Mouse (Mus musculus) mesoderm, embryonic 11.5 days (tissue): ENCODE measurements around the gene Smarcb1.

Experiments used
- DNase-seq: peaks from one replicate; pipeline ENCODE4 v3.0.0-alpha.2; 2012; ENCODE audit warnings: low read depth, low spot score

Smarcb1 gene

DNA sequence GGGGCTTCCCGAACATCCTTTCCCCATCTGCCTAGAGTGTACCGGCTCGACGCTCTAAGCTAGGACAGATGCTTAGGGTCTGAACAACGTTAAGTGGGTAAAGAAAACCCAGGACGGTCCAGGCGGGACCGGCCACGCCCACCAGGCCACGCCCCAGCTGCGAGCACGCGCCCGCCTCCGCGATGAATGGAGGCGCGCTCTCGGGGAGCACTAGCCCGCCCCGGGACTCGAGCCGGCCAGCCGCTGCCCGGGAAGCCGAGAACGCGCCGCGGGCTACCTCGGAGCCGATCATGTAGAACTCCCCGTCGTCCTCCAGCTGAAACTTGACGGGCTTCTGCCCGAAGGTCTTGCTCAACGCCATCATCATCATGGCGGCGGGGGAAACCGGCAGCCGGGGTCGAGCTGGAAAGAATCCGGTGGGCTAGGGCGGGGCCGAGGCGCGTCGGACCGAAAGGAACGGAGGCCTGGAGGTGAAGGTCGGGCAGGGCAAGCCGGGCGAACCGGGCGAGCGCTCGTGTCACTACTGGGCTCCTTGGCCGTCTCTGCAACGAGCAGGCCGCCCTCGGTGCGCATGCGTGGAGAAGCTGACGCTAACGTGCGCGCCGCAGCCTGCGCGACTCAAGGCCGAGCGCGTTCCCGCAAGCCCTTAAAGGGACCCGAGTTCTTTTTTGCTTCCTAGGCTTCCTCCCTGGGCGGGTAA is at the start of gene Smarcb1:
Gene Smarcb1, minus strand, starts transcription at position 592 of the 700 bp plus-strand sequence.
- peak; percentile 95 for DNase-seq

- no peak for DNase-seq
Measured at GRCm38 (mm10) chr10:75954381-75954811, 33.0 kb upstream of the Smarcb1 start, which contains the start of gene Gm5134. Gm5134 (plus strand) TSS chr10:75954514.

DNA sequence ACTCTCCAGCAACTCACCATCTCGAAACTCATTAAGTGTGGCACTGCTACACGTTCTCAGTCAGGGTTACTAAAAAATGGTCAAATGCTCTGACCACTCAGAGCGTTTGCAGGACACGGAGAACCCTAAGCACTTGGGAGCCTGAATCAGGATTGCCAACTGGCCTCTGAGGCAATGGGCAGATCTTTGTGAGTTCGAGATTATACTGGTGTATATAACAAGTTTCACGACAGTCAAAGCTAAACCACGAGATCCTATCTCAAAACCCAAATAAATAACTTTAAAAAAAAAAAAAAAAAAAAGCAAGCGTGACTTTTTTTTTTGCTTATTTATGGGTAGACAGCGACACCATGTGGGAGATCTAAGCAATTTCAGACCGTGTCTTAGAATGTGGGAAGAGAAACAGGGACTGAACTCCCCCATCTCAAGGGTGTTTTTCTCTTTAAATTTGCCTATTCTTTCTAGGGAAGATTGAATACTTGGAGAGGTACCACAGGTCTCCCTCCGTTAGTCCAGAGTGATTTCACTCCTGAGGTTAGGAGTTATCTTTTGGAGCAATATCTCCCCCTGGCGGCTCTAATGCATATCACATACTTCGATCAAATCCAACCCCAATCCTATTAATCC is 30.1 kb upstream of the Smarcb1 start:
- peak; percentile 70 for DNase-seq

DNA sequence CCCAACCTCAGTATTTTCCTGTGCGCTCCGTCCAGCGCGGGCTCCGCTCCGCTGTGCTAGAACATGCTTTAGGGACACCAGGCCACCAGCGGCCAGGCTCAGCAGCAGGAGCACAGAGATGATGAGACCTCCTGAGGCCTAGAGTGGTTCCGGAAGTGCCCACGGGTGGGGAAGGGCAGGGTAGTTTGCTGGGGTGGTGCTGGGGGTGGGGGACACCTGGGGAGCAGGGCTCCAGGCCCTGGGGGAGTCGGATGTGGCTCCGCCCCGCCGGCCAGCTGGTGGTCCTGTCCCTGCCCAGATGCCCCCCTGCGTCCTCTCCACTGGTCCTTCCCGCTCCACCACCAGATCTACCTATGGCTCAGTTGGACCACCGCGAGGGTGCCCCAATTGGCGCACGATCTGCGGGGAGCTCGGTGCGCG is 29.4 kb upstream of the Smarcb1 start:
- no peak for DNase-seq

GRCm38 (mm10) chr10:75949053-75950045 is 27.9 kb upstream of the Smarcb1 start:
- DNase-seq, result no peak

DNA sequence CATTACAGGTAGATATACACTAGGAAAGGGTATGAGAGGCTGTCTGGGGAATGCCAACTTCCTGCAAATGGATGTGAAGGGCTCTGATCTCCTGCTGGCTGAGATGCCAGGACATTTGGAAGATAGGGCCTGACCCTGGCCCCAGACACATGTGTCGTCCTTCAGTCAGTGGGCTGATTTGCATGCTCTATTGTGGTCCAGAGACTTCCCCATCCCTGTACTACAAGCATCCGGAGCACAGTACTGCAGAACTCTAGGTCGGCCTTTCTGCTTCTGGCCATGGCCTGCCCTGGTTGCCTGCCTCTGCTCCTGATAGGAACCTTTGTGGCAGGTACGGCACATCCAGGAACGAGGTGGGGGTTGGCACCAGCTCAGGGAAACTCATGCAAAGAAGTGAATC is 26.7 kb upstream of the Smarcb1 start:
- DNase-seq, result no peak

GRCm38 (mm10) chr10:75945896-75946295 is 24.5 kb upstream of the Smarcb1 start:
- DNase-seq, result no peak

GRCm38 (mm10) chr10:75945213-75945612 is 23.8 kb upstream of the Smarcb1 start:
- no peak for DNase-seq

DNA sequence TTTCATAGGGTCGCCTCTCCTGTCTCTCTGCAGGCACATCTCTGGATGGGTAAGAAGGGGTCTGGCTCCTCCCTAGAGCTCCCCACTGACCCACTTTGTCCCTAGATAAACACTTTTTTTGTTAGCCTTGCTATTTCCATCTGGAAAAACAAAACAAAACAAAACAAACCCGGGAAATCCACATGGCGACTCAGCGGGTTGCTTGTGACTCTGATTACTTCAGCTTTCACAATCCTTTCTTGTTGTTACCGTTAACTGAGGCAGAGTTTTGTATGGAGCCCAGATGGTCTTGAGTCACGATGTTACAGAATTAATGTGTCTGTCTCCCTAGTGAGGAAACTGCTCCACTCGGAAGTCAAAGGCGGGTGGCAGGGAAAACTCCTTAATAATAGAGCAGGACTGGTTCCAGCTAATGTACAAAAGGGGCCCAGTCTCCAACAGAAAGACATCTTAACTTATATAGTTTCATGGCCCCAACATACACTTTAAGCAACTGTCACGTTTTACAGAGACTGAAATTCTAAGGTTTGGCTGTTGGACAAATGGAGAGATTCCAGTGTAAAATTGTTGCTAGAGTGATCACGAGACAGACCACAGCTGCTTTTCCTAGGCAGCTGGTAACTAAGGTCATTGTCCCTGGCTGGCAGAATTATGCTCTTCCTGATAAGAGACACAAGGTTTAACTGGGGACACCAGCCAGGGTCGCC is 22.8 kb upstream of the Smarcb1 start:
- peak; percentile 43 for DNase-seq

DNA sequence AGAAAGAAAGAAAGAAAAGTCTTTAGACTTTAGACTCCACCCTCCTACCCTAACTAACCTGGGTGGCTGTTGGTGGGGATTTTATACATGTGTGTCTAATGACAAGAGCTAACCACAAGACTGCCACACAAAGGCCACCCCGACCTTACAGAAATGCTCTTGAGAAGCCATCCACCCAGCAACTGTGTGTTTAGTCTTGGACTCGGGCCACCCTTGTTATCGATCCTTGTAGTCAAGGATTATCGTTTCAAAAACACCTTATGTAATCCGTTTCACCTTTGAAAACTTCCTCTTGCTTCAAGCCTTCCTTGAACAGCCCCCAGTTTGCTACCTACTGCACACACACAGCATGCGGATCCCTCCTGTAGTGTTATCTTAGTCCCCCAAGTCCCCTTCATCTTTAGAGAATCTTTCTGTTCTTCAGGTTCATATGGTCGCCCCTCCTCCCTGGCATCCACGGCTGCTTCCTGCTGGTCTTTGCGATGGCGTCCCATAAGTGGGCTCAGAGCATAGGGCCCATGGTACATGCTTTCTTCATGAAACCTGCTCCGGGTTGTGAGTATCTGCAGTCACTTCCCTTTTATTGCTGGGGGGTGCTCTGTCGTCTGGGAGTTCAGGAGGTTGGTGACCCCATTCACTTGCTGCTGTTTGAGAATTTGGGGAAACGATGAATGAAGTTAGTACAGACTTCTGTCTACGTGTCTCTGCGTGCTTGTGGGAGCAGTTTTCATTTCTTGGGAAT is 21.5 kb upstream of the Smarcb1 start, which contains the start of gene Vpreb3:
Gene Vpreb3, plus strand, starts transcription at position 322 of the 742 bp plus-strand sequence.
- DNase-seq, result no peak

DNA sequence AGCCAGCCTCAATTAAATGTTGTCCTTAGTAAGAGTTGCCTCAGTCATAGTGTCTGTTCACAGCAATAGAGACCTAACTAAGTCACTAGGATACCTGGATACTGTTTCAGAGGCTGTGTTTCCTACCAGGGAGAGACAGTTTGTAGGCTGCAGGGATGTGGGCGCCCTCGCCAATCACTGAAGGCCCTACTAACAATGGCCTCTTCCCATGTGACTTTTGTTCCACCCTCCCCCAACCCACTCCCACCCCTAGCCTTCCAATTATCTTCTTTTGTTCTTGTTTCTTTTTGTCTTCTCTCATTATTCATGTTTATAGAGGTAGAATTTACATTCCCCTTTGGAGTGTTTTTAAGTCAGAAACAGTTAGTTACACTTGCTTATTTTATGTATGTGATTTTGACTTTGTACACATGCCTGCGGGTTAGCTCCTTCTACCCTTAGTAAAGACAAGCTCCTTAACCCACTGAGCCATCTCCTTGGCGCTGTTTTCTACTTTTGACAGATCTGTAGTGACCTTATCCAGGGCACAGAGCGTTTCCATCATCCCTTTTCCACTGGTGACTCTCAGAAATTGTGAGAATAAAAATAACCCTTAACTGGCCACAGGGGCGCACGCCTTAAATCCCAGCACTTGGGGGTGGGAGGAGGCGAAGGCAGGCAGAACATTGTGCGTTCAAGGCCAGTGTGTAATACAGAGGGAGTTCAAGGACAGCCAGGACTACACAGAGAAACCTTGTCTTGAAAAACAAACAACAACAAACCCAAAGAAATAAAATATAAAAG is 19.8 kb upstream of the Smarcb1 start:
- no peak for DNase-seq

DNA sequence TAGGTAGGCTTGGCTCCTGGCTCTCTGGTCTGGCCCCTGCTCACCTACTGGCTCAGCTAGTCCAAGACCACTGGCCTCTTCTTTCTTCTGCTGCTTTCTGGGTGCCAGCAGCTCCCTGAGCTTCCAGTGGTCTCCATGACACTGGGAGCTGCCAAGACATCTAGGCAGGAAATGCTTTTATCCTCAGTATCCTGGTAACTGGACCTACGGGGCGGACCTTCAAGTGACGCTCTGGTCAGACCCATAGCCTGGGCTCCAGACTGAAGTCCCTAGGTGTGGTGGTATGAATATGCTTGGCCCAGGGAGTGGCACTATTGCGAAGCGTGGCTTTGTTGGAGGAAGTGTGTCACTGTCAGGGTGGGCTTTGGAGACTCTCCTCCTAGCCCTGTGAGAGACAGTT is 19.1 kb upstream of the Smarcb1 start, which contains the start of gene Gm867:
Gene Gm867, minus strand, starts transcription at position 153 of the 400 bp plus-strand sequence.
- no peak for DNase-seq

GRCm38 (mm10) chr10:75939481-75940234 is 18.2 kb upstream of the Smarcb1 start:
- DNase-seq, result no peak

- DNase-seq, result no peak
Measured at GRCm38 (mm10) chr10:75937851-75938643, 16.6 kb upstream of the Smarcb1 start.

- no peak for DNase-seq
Measured at GRCm38 (mm10) chr10:75936909-75937667, 15.7 kb upstream of the Smarcb1 start.

GRCm38 (mm10) chr10:75935680-75936541 is 14.5 kb upstream of the Smarcb1 start, which contains the start of gene Mmp11:
Mmp11 (minus strand) TSS chr10:75936496.
- peak; percentile 84 for DNase-seq
